Mouse (Mus musculus): Measurements from ENCODE around the gene Rbm28. TPM values are rescaled to one million over a fixed set of nuclear protein-coding genes. Genes with fewer than 3 reads are reported as not detected.

Gene Rbm28
- total RNA-seq, 2 experiments from 2014 or later: 33.7 to 43.6 TPM

DNA sequence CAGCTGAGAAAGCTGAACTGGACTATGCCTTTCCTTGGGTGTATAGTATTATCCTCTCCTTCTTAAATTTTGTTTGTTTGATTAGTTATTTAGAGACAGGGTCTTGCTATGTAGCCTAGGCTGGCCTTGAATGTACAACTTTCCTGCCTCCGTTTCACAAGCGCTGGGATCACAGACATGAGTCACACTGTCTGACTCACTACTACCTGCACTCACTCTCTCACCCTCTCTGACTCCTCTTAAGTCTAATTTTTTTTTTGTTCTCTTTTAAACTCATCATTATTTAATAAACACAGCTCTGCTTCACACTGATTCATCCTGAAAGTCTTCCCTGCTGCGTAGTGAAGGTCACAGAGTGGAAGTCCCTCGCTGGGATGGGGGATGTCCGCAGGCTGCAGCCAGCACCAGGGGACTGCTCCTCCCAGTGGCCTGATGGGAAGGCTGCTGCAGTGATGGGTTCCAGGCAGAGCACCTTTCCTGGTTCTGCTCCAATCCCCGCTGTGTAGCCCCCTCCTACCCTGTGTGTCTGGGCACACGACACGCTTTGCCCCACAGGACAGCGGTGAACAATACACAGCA is 81.9 kb downstream of the Rbm28 start:
- DNase-seq (ENCODE audit: low spot score in 2 of 2): no peak

- no peak for DNase-seq (ENCODE audit: low spot score in 2 of 2)
Measured at GRCm38 (mm10) chr6:29081826-29082363, 82.9 kb downstream of the Rbm28 start.

GRCm38 (mm10) chr6:29079291-29079690 is 85.5 kb downstream of the Rbm28 start:
- DNase-seq (ENCODE audit: low spot score in 2 of 2): peak; percentile 54 to 55

DNA sequence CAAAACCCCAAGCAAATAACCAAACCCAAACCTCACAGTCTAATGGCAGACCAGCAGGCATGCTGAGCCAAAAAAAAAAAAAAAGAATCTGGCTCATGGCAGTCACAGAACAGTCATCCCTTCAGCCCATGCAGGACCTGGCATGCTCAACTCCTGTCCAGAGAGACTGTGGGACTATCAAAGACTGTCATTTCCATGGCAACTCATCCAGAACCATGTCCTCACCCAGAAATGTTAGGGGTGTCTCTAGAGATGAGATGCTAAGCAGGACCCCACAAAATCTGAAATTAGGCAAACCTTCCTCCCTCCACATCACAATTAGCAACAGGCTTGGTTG is 90.7 kb downstream of the Rbm28 start:
- no peak for DNase-seq (ENCODE audit: low spot score in 2 of 2)

Small RNA genes within 50 kb of the gene (microRNA-seq; reads per million reads assigned to microRNA genes)
- gene Gm24303: 0 reads per million in 2 experiments

Other genes with a start within 250 kb of the Rbm28 start
- gene Lep, start 104.8 kb downstream of the Rbm28 start, total RNA-seq (2021): not detected
- gene Prrt4, start 14.6 kb upstream of the Rbm28 start, total RNA-seq (2021): 10 to 100 TPM in 1 of 2 experiments, 1 to 10 TPM in 1; 8.1 to 10.3 TPM
- gene Impdh1, start 51.4 kb upstream of the Rbm28 start, total RNA-seq (2021): 10 to 100 TPM; 84.5 to 87.2 TPM
- 1 to 10 TPM; 7.3 to 7.6 TPM for gene Hilpda, start 107.5 kb upstream of the Rbm28 start, total RNA-seq (2021)
- gene Fam71f2, start 114.6 kb upstream of the Rbm28 start, total RNA-seq (2021): not detected
- not detected for gene Fam71f1, start 154.1 kb upstream of the Rbm28 start, total RNA-seq (2021)
- 100 to 1,000 TPM; 105 to 109 TPM for gene Calu, start 183.1 kb upstream of the Rbm28 start, total RNA-seq (2021)
- 1 to 10 TPM in 1 of 2 experiments, under 1 TPM in 1; 0.54 to 1.1 TPM for gene Opn1sw, start 223.5 kb upstream of the Rbm28 start, total RNA-seq (2021)
- gene Ccdc136, start 231.3 kb upstream of the Rbm28 start, total RNA-seq (2021): 10 to 100 TPM; 60.7 to 66.7 TPM

Data from layer of hippocampus, postnatal 10 days (tissue).